Mouse (Mus musculus) MEL (cell line): ENCODE data around the gene Exph5. TPM values are rescaled to one million over a fixed set of nuclear protein-coding genes. Genes with fewer than 3 reads are reported as not detected.

Experiments
- DNase-seq: peaks from one replicate; pipeline ENCODE4 v3.0.0; 2011; ENCODE audit warnings: low read depth, low spot score
- H3K27ac ChIP-seq: 2 replicates; pipeline ENCODE4 v1.5.1; 2012; ENCODE audit warnings: low read depth, mild to moderate bottlenecking, control low read depth, low read length, moderate library complexity; ENCODE audit not compliant: control insufficient read depth
- H3K27me3 ChIP-seq, 2 experiments: fragments of 150-350 bp in 1 of 2; sonication (generic) in 1 of 2; 2 replicates each; pipeline ENCODE4 v1.6.1; 2012; ENCODE audit warnings: low read length in 2 of 2, mild to moderate bottlenecking in 2 of 2, improper control_type of control experiment in 1 of 2, moderate library complexity in 1 of 2; ENCODE audit not compliant: insufficient read depth in 2 of 2, control insufficient read depth in 1 of 2
- H3K36me3 ChIP-seq, 2 experiments: 2 replicates each; pipeline ENCODE4 v1.6.1; 2012 to 2014; ENCODE audit warnings: low read length in 2 of 2, improper control_type of control experiment in 1 of 2, inconsistent platforms in 1 of 2, mild to moderate bottlenecking in 1 of 2; ENCODE audit not compliant: insufficient read depth in 2 of 2, control insufficient read depth in 1 of 2
- H3K4me1 ChIP-seq, 2 experiments: fragments of 150-350 bp in 1 of 2; sonication (generic) in 1 of 2; 2 replicates each; pipeline ENCODE4 v1.6.1; 2012; ENCODE audit warnings: low read length in 2 of 2, improper control_type of control experiment in 1 of 2, mild to moderate bottlenecking in 1 of 2; ENCODE audit not compliant: insufficient read depth in 2 of 2, control insufficient read depth in 1 of 2
- H3K4me3 ChIP-seq, 2 experiments: fragments of 150-350 bp in 1 of 2; sonication (generic) in 1 of 2; 2 replicates each; pipeline ENCODE4 v1.5.1; 2012; ENCODE audit warnings: low read depth in 2 of 2, low read length in 2 of 2, mild to moderate bottlenecking in 2 of 2, moderate library complexity in 2 of 2, control low read depth in 1 of 2, improper control_type of control experiment in 1 of 2; ENCODE audit not compliant: control insufficient read depth in 1 of 2, insufficient read depth in 1 of 2
- H3K79me2 ChIP-seq: 2 replicates; pipeline ENCODE4 v1.6.1; 2012; ENCODE audit warnings: mild to moderate bottlenecking, low read length, moderate library complexity; ENCODE audit not compliant: control insufficient read depth, poor library complexity, insufficient read depth
- H3K9ac ChIP-seq: 2 replicates; pipeline ENCODE4 v1.6.1; 2012; ENCODE audit warnings: low read depth, mild to moderate bottlenecking, control low read depth, low read length, moderate library complexity; ENCODE audit not compliant: control insufficient read depth, poor library complexity, severe bottlenecking
- H3K9me3 ChIP-seq: fragments of 150-350 bp; sonication (generic); replicated peaks from 2 replicates; pipeline ENCODE4 v1.6.1; 2012; ENCODE audit warnings: mild to moderate bottlenecking, low read length, improper control_type of control experiment, moderate library complexity; ENCODE audit not compliant: insufficient read depth
- BHLHE40 ChIP-seq: IDR thresholded peaks from 2 replicates; pipeline ENCODE4 v1.6.1; 2012; ENCODE audit warnings: low read depth, mild to moderate bottlenecking, inconsistent platforms, low read length, improper control_type of control experiment, borderline replicate concordance
- CHD1 ChIP-seq: IDR thresholded peaks from 2 replicates; pipeline ENCODE4 v1.6.1; 2012; ENCODE audit warnings: low read depth, mild to moderate bottlenecking, inconsistent platforms, low read length, improper control_type of control experiment
- CTCF ChIP-seq, 3 experiments: IDR thresholded peaks in 2 of 3; conservative IDR thresholded peaks in 1 of 3; 2 replicates each; pipeline ENCODE4 v1.5.1; 2011 to 2012; ENCODE audit warnings: low read length in 3 of 3, low read depth in 2 of 3, mild to moderate bottlenecking in 2 of 3, improper control_type of control experiment in 1 of 3, inconsistent platforms in 1 of 3, mixed read lengths in 1 of 3, moderate library complexity in 1 of 3; ENCODE audit not compliant: control insufficient read depth in 1 of 3, insufficient read depth in 1 of 3, poor library complexity in 1 of 3, severe bottlenecking in 1 of 3
- E2F4 ChIP-seq: IDR thresholded peaks from 2 replicates; pipeline ENCODE4 v1.6.1; 2011; ENCODE audit warnings: low read depth, low read length, improper control_type of control experiment, borderline replicate concordance
- ELF1 ChIP-seq: IDR thresholded peaks from 2 replicates; pipeline ENCODE4 v1.6.1; 2014; ENCODE audit warnings: low read depth, mild to moderate bottlenecking, inconsistent platforms, low read length, improper control_type of control experiment, moderate library complexity
- EP300 ChIP-seq, 2 experiments: IDR thresholded peaks; 2 replicates each; pipeline ENCODE4 v1.6.1; 2011; ENCODE audit warnings: improper control_type of control experiment in 2 of 2, low read length in 2 of 2, low read depth in 1 of 2, mild to moderate bottlenecking in 1 of 2
- GABPA ChIP-seq: IDR thresholded peaks from 2 replicates; pipeline ENCODE4 v1.6.1; 2012; ENCODE audit warnings: low read depth, mild to moderate bottlenecking, inconsistent platforms, low read length, improper control_type of control experiment, moderate library complexity
- GATA1 ChIP-seq: IDR thresholded peaks from 2 replicates; pipeline ENCODE4 v1.6.1; 2011; ENCODE audit warnings: low read depth, low read length, improper control_type of control experiment
- HCFC1 ChIP-seq: IDR thresholded peaks from 2 replicates; pipeline ENCODE4 v1.6.1; 2012; ENCODE audit warnings: low read depth, mild to moderate bottlenecking, inconsistent platforms, low read length, improper control_type of control experiment, moderate library complexity
- JUND ChIP-seq: IDR thresholded peaks from 2 replicates; pipeline ENCODE4 v1.6.1; 2011; ENCODE audit warnings: low read depth, mild to moderate bottlenecking, improper control_type of control experiment, low read length
- MAFK ChIP-seq: IDR thresholded peaks from 2 replicates; pipeline ENCODE4 v1.6.1; 2011; ENCODE audit warnings: low read depth, mild to moderate bottlenecking, low read length, improper control_type of control experiment, borderline replicate concordance
- MYB ChIP-seq: IDR thresholded peaks from 2 replicates; pipeline ENCODE4 v1.6.1; 2011; ENCODE audit warnings: mild to moderate bottlenecking, low read depth, low read length, improper control_type of control experiment
- MYC ChIP-seq: IDR thresholded peaks from 2 replicates; pipeline ENCODE4 v1.6.1; 2011; ENCODE audit warnings: low read depth, mild to moderate bottlenecking, low read length, improper control_type of control experiment, moderate library complexity
- NELFE ChIP-seq: IDR thresholded peaks from 2 replicates; pipeline ENCODE4 v1.6.1; 2011; ENCODE audit warnings: low read depth, low read length, improper control_type of control experiment
- NRF1 ChIP-seq: IDR thresholded peaks from 2 replicates; pipeline ENCODE4 v1.6.1; 2014; ENCODE audit warnings: low read depth, mild to moderate bottlenecking, inconsistent platforms, low read length, improper control_type of control experiment, moderate library complexity; ENCODE audit not compliant: poor library complexity, insufficient read depth, severe bottlenecking
- POLR2A ChIP-seq, 2 experiments: IDR thresholded peaks; 2 replicates each; pipeline ENCODE4 v1.6.1; 2011 to 2012; ENCODE audit warnings: low read length in 2 of 2, mild to moderate bottlenecking in 2 of 2, control low read depth in 1 of 2, improper control_type of control experiment in 1 of 2, low read depth in 1 of 2, moderate library complexity in 1 of 2; ENCODE audit not compliant: control insufficient read depth in 1 of 2, insufficient read depth in 1 of 2, poor library complexity in 1 of 2
- POLR2AphosphoS5 ChIP-seq: IDR thresholded peaks from 2 replicates; pipeline ENCODE4 v1.6.1; 2012; ENCODE audit warnings: low read depth, borderline replicate concordance, mild to moderate bottlenecking, inconsistent platforms, low read length, moderate library complexity, mixed read lengths
- RCOR1 ChIP-seq: IDR thresholded peaks from 2 replicates; pipeline ENCODE4 v1.6.1; 2012; ENCODE audit warnings: low read depth, mild to moderate bottlenecking, inconsistent platforms, low read length, improper control_type of control experiment
- SIN3A ChIP-seq: IDR thresholded peaks from 2 replicates; pipeline ENCODE4 v1.6.1; 2012; ENCODE audit warnings: low read length, improper control_type of control experiment, inconsistent platforms
- SMC3 ChIP-seq: IDR thresholded peaks from 2 replicates; pipeline ENCODE4 v1.6.1; 2011; ENCODE audit warnings: low read depth, low read length, improper control_type of control experiment
- TBP ChIP-seq: IDR thresholded peaks from 2 replicates; pipeline ENCODE4 v1.8.0; 2011; ENCODE audit warnings: low read depth, low read length, improper control_type of control experiment
- TCF12 ChIP-seq: IDR thresholded peaks from 2 replicates; pipeline ENCODE4 v1.6.1; 2014; ENCODE audit warnings: low read depth, mild to moderate bottlenecking, inconsistent platforms, low read length, improper control_type of control experiment, moderate library complexity
- USF1 ChIP-seq: IDR thresholded peaks from 2 replicates; pipeline ENCODE4 v1.6.1; 2014; ENCODE audit warnings: low read depth, mild to moderate bottlenecking, inconsistent platforms, low read length, improper control_type of control experiment, moderate library complexity
- USF2 ChIP-seq, 2 experiments: IDR thresholded peaks; 2 replicates each; pipeline ENCODE4 v1.6.1; 2011 to 2012; ENCODE audit warnings: improper control_type of control experiment in 2 of 2, low read length in 2 of 2, borderline replicate concordance in 1 of 2, inconsistent platforms in 1 of 2, low read depth in 1 of 2, mild to moderate bottlenecking in 1 of 2; ENCODE audit not compliant: insufficient read depth in 1 of 2
- ZMIZ1 ChIP-seq: IDR thresholded peaks from 2 replicates; pipeline ENCODE4 v1.6.1; 2012; ENCODE audit warnings: low read depth, mild to moderate bottlenecking, inconsistent platforms, low read length, improper control_type of control experiment, moderate library complexity
- ZNF384 ChIP-seq: IDR thresholded peaks from 2 replicates; pipeline ENCODE4 v1.6.1; 2012; ENCODE audit warnings: low read depth, mild to moderate bottlenecking, inconsistent platforms, low read length, improper control_type of control experiment
- polyA plus RNA-seq, 2 experiments: library from polyadenylated mRNA; stranded (reverse) in 1 of 2; unstranded in 1 of 2; fragments of >175 nt in 1 of 2; fragments of >200 nt in 1 of 2; gene quantifications; 2 replicates each; pipeline versions ENCODE4 v1.2.1 to v1.2.4; 2012; ENCODE audit warnings: low replicate concordance in 2 of 2, low read depth in 1 of 2; ENCODE audit not compliant: insufficient read length in 2 of 2, insufficient read depth in 1 of 2, missing spikeins in 1 of 2
- total RNA-seq: library from RNA; depleted of rRNA; stranded (reverse); fragments of 300-350 nt; gene quantifications from 2 replicates; pipeline ENCODE4 v1.2.3, GENCODE M21; 2012

Gene Exph5
- total and polyA plus RNA-seq, 3 experiments = not detected

- Histone ChIP-seq H3K9ac (no peak overlapping the region), H3K27ac (no peak overlapping the region), H3K4me1 (no peaks in the 10 kb centered on the region), H3K27me3 (peaks cover 4 to 10% of the 10 kb centered on the region in 2 experiments), H3K9me3 (no peaks in the 10 kb centered on the region), H3K4me3 (no peak overlapping the region), H3K79me2 (no peaks in the 10 kb centered on the region), H3K36me3 (no peaks in the 10 kb centered on the region)
- DNase-seq = no peak
- no peak for TF ChIP-seq MYB
- no peak for TF ChIP-seq USF2 (IDR thresholded peaks at IDR 0.05; ENCODE audit: borderline replicate concordance in 1 of 2, insufficient read depth in 1 of 2, low read depth in 1 of 2, low read length in 2 of 2)
- TF ChIP-seq CHD1 = no peak
- TF ChIP-seq MAFK = no peak
- TF ChIP-seq SIN3A = no peak
- no peak for TF ChIP-seq MYC
- TF ChIP-seq USF1 = no peak
- no peak for TF ChIP-seq NELFE
- no peak for TF ChIP-seq JUND
- TF ChIP-seq ELF1 = no peak
- TF ChIP-seq BHLHE40 = no peak
Measured at GRCm38 (mm10) chr9:53278997-53279396, 22.5 kb upstream of the Exph5 start.

- peaks cover 8 to 13% of the 10 kb centered on the region in 2 experiments for H3K27me3 ChIP-seq
- no peak for TF ChIP-seq MYB
- no peak for TF ChIP-seq NRF1
- no peak for TF ChIP-seq SMC3
- no peak for TF ChIP-seq JUND
- TF ChIP-seq CTCF (IDR thresholded peaks at IDR 0.05 in 2 of 3, conservative IDR thresholded peaks at IDR 0.05 in 1 of 3; ENCODE audit: control insufficient read depth in 1 of 3, insufficient read depth in 1 of 3, low read depth in 2 of 3, low read length in 3 of 3, poor library complexity in 1 of 3, severe bottlenecking in 1 of 3) = no peak
- no peak for TF ChIP-seq EP300 (IDR thresholded peaks at IDR 0.05; ENCODE audit: low read depth in 1 of 2, low read length in 2 of 2)
- no peak overlapping the region for H3K4me3 ChIP-seq
- no peaks in the 10 kb centered on the region for H3K36me3 ChIP-seq
- no peak overlapping the region for H3K9ac ChIP-seq
- H3K4me1 ChIP-seq = no peaks in the 10 kb centered on the region
- H3K79me2 ChIP-seq = no peaks in the 10 kb centered on the region
- no peak overlapping the region for H3K27ac ChIP-seq
- H3K9me3 ChIP-seq = no peaks in the 10 kb centered on the region
- DNase-seq = no peak
Measured at GRCm38 (mm10) chr9:53286793-53287192, 14.7 kb upstream of the Exph5 start.

GRCm38 (mm10) chr9:53290006-53290405, 11.5 kb upstream of the Exph5 start:
- Histone ChIP-seq H3K27me3 (peaks cover 8 to 11% of the 10 kb centered on the region in 2 experiments), H3K9ac (no peak overlapping the region), H3K4me1 (no peaks in the 10 kb centered on the region), H3K4me3 (no peak overlapping the region), H3K27ac (no peak overlapping the region), H3K79me2 (no peaks in the 10 kb centered on the region), H3K36me3 (no peaks in the 10 kb centered on the region), H3K9me3 (no peaks in the 10 kb centered on the region)
- DNase-seq = no peak
- TF ChIP-seq ZMIZ1 (no peak), TBP (no peak), USF2 (IDR thresholded peaks at IDR 0.05; ENCODE audit: borderline replicate concordance in 1 of 2, insufficient read depth in 1 of 2, low read depth in 1 of 2, low read length in 2 of 2) (no peak), HCFC1 (no peak), GABPA (no peak), TCF12 (no peak), POLR2A (IDR thresholded peaks at IDR 0.05; ENCODE audit: control insufficient read depth in 1 of 2, insufficient read depth in 1 of 2, low read depth in 1 of 2, low read length in 2 of 2, poor library complexity in 1 of 2) (no peak), POLR2AphosphoS5 (no peak), E2F4 (no peak), NRF1 (no peak), MAFK (no peak), CHD1 (no peak), RCOR1 (no peak), ZNF384 (no peak), GATA1 (no peak), NELFE (no peak), ELF1 (no peak)
